22 mouse cellular contexts compared by ENCODE assay signal in genomic region chr5:33926170-33926569, GRCm38 (mm10). TPM values are rescaled to one million over a fixed set of nuclear protein-coding genes. Genes with fewer than 3 reads are reported as not detected.
"Had no signal": no experiment of that assay in that cellular context is flagged by ENCODE, and none has a peak within 500 bp of the region (broad histone marks: within the 10 kb centered on the region; RNA-seq: fewer than 3 reads in every experiment).

No protein-coding gene starts in this region.

- DNase-seq: kidney, postnatal 25 days; layer of hippocampus, adult 9-11 months; liver, postnatal 0 days; lung, embryonic 14.5 days; retina, postnatal 1 day; right cerebral cortex, postnatal 25 days; spleen, adult 18-20 months; thymus, postnatal 25 days had no signal

- H3K4me1 ChIP-seq: midbrain, embryonic 13.5 days; neural tube, embryonic 13.5 days; stomach, embryonic 15.5 days had no signal

- ATAC-seq: liver, postnatal 0 days; lung, postnatal 0 days; midbrain, embryonic 13.5 days; midbrain, embryonic 16.5 days had no signal

- H3K27ac ChIP-seq: kidney, postnatal 0 days; layer of hippocampus, adult 2 months; liver, embryonic 14.5 days; macrophage; midbrain, embryonic 10.5 days; midbrain, embryonic 13.5 days; neural tube, embryonic 13.5 days; stomach, embryonic 15.5 days had no signal

- H3K27me3 ChIP-seq: megakaryocyte, embryonic 14.5 days; midbrain, embryonic 13.5 days; neural tube, embryonic 13.5 days; stomach, embryonic 15.5 days had no signal

- H3K4me3 ChIP-seq: layer of hippocampus, adult 2 months; megakaryocyte, embryonic 14.5 days; midbrain, embryonic 10.5 days; midbrain, embryonic 13.5 days; myocyte; neural tube, embryonic 13.5 days; stomach, embryonic 15.5 days had no signal

RNA-seq across cellular contexts. Expression of gene Gm1673, which starts 57.1 kb away (rescaled TPM):
- total RNA-seq: monocyte, adult 5-6 weeks; neutrophil, adult 5-6 weeks had no signal
